Mouse (Mus musculus): ENCODE measurements around the gene 1300017J02Rik. TPM values are rescaled to one million over a fixed set of nuclear protein-coding genes. Genes with fewer than 3 reads are reported as not detected.
A peak's percentile ranks its signal among the peaks of the same experiment; 100 is the strongest.

Gene 1300017J02Rik
- polyA plus RNA-seq, 1 experiment from 2014 or later = 1.6 TPM

GRCm38 (mm10) chr9:103302239-103302638 is 2.6 kb downstream of the 1300017J02Rik start:
- Histone ChIP-seq H3K27ac (no peak overlapping the region), H3K9ac (ENCODE audit: low read depth, low read length) (no peak overlapping the region), H3K4me2 (ENCODE audit: low read length) (no peak overlapping the region), H3K27me3 (ENCODE audit: insufficient read depth, low read length) (no peaks in the 10 kb centered on the region), H3K4me3 (replicated peaks; ENCODE audit: low read depth, low read length) (no peak overlapping the region), H3K4me1 (replicated peaks; ENCODE audit: insufficient read depth, low read length) (no peaks in the 10 kb centered on the region), H3K9me3 (replicated peaks; ENCODE audit: low read length) (no peaks in the 10 kb centered on the region), H3K36me3 (ENCODE audit: insufficient read depth, low read length) (no peaks in the 10 kb centered on the region)
- DNase-seq (ENCODE audit: low spot score) (no peak), ATAC-seq (replicated peaks; ENCODE audit: low FRiP score, low read depth) (no peak)
- WGBS = 71% methylated on average over 4 of the region's 4 CpGs
- TF ChIP-seq CTCF (IDR thresholded peaks at IDR 0.05; ENCODE audit: low read depth) = no peak

GRCm38 (mm10) chr9:103301086-103301485 is 3.8 kb downstream of the 1300017J02Rik start:
- no peaks in the 10 kb centered on the region for H3K9me3 ChIP-seq (replicated peaks; ENCODE audit: low read length)
- no peak overlapping the region for H3K27ac ChIP-seq
- ATAC-seq (replicated peaks; ENCODE audit: low FRiP score, low read depth) (no peak), DNase-seq (ENCODE audit: low spot score) (no peak)
- no peaks in the 10 kb centered on the region for H3K27me3 ChIP-seq (ENCODE audit: insufficient read depth, low read length)
- no peak overlapping the region for H3K9ac ChIP-seq (ENCODE audit: low read depth, low read length)
- no peak overlapping the region for H3K4me2 ChIP-seq (ENCODE audit: low read length)
- TF ChIP-seq CTCF (IDR thresholded peaks at IDR 0.05; ENCODE audit: low read depth) = no peak
- no peaks in the 10 kb centered on the region for H3K4me1 ChIP-seq (replicated peaks; ENCODE audit: insufficient read depth, low read length)
- WGBS = 94% methylated on average over 8 of the region's 8 CpGs
- no peaks in the 10 kb centered on the region for H3K36me3 ChIP-seq (ENCODE audit: insufficient read depth, low read length)
- no peak overlapping the region for H3K4me3 ChIP-seq (replicated peaks; ENCODE audit: low read depth, low read length)

- H3K27me3 ChIP-seq (ENCODE audit: insufficient read depth, low read length) = no peaks in the 10 kb centered on the region
- H3K4me1 ChIP-seq (replicated peaks; ENCODE audit: insufficient read depth, low read length) = no peaks in the 10 kb centered on the region
- no peaks in the 10 kb centered on the region for H3K9me3 ChIP-seq (replicated peaks; ENCODE audit: low read length)
- 80% methylated on average over 2 of the region's 2 CpGs for WGBS
- H3K4me2 ChIP-seq (ENCODE audit: low read length) = no peak overlapping the region
- no peak for DNase-seq (ENCODE audit: low spot score)
- H3K4me3 ChIP-seq (replicated peaks; ENCODE audit: low read depth, low read length) = no peak overlapping the region
- no peaks in the 10 kb centered on the region for H3K36me3 ChIP-seq (ENCODE audit: insufficient read depth, low read length)
- H3K27ac ChIP-seq = no peak overlapping the region
- no peak for ATAC-seq (replicated peaks; ENCODE audit: low FRiP score, low read depth)
- no peak for TF ChIP-seq CTCF (IDR thresholded peaks at IDR 0.05; ENCODE audit: low read depth)
- no peak overlapping the region for H3K9ac ChIP-seq (ENCODE audit: low read depth, low read length)
These were observed 10.4 kb downstream of the 1300017J02Rik start for GRCm38 (mm10) chr9:103294507-103294906.

- Histone ChIP-seq H3K4me3 (replicated peaks; ENCODE audit: low read depth, low read length) (no peak overlapping the region), H3K9me3 (replicated peaks; ENCODE audit: low read length) (no peaks in the 10 kb centered on the region), H3K36me3 (ENCODE audit: insufficient read depth, low read length) (no peaks in the 10 kb centered on the region), H3K4me2 (ENCODE audit: low read length) (no peak overlapping the region), H3K9ac (ENCODE audit: low read depth, low read length) (no peak overlapping the region), H3K27ac (no peak overlapping the region), H3K27me3 (ENCODE audit: insufficient read depth, low read length) (no peaks in the 10 kb centered on the region), H3K4me1 (replicated peaks; ENCODE audit: insufficient read depth, low read length) (no peaks in the 10 kb centered on the region)
- no peak for ATAC-seq (replicated peaks; ENCODE audit: low FRiP score, low read depth)
- TF ChIP-seq CTCF (IDR thresholded peaks at IDR 0.05; ENCODE audit: low read depth) = no peak
- no peak for DNase-seq (ENCODE audit: low spot score)
- 85% methylated on average over 13 of the region's 13 CpGs for WGBS
These were observed 16.2 kb downstream of the 1300017J02Rik start for GRCm38 (mm10) chr9:103288489-103289180.

- no peak overlapping the region for H3K27ac ChIP-seq
- DNase-seq (ENCODE audit: low spot score) (no peak), ATAC-seq (replicated peaks; ENCODE audit: low FRiP score, low read depth) (no peak)
- H3K4me3 ChIP-seq (replicated peaks; ENCODE audit: low read depth, low read length) = no peak overlapping the region
- no peaks in the 10 kb centered on the region for H3K9me3 ChIP-seq (replicated peaks; ENCODE audit: low read length)
- no peaks in the 10 kb centered on the region for H3K36me3 ChIP-seq (ENCODE audit: insufficient read depth, low read length)
- no peak overlapping the region for H3K9ac ChIP-seq (ENCODE audit: low read depth, low read length)
- H3K27me3 ChIP-seq (ENCODE audit: insufficient read depth, low read length) = no peaks in the 10 kb centered on the region
- 88% methylated on average over 19 of the region's 19 CpGs for WGBS
- TF ChIP-seq CTCF (IDR thresholded peaks at IDR 0.05; ENCODE audit: low read depth) = no peak
- H3K4me1 ChIP-seq (replicated peaks; ENCODE audit: insufficient read depth, low read length) = no peaks in the 10 kb centered on the region
- no peak overlapping the region for H3K4me2 ChIP-seq (ENCODE audit: low read length)
These were observed 16.9 kb downstream of the 1300017J02Rik start for GRCm38 (mm10) chr9:103287840-103288488.

GRCm38 (mm10) chr9:103286901-103287422 is 17.9 kb downstream of the 1300017J02Rik start:
- no peak overlapping the region for H3K9ac ChIP-seq (ENCODE audit: low read depth, low read length)
- no peak for TF ChIP-seq CTCF (IDR thresholded peaks at IDR 0.05; ENCODE audit: low read depth)
- no peaks in the 10 kb centered on the region for H3K9me3 ChIP-seq (replicated peaks; ENCODE audit: low read length)
- DNase-seq (ENCODE audit: low spot score) (peak; percentile 2), ATAC-seq (replicated peaks; ENCODE audit: low FRiP score, low read depth) (no peak)
- H3K27ac ChIP-seq = no peak overlapping the region; the same call in 1 of the 2 replicates
- no peaks in the 10 kb centered on the region for H3K36me3 ChIP-seq (ENCODE audit: insufficient read depth, low read length)
- H3K27me3 ChIP-seq (ENCODE audit: insufficient read depth, low read length) = no peaks in the 10 kb centered on the region
- WGBS = 55% methylated on average over 13 of the region's 13 CpGs
- no peak overlapping the region for H3K4me2 ChIP-seq (ENCODE audit: low read length)
- no peak overlapping the region for H3K4me3 ChIP-seq (replicated peaks; ENCODE audit: low read depth, low read length)
- no peaks in the 10 kb centered on the region for H3K4me1 ChIP-seq (replicated peaks; ENCODE audit: insufficient read depth, low read length)

All from kidney, postnatal 0 days (tissue).